9 mouse cellular contexts compared by ENCODE assay signal in genomic region chr14:64589571-64590547, GRCm38 (mm10).
DNase-seq lines count a peak whose midpoint lies in the region; ATAC-seq and TF ChIP-seq lines count a peak whose summit lies in the region.
"Had no signal": no experiment of that assay in that cellular context is flagged by ENCODE, and none has a peak within 500 bp of the region (broad histone marks: within the 10 kb centered on the region; RNA-seq: fewer than 3 reads in every experiment).

No protein-coding gene starts in this region.

- peak overlapping the region; percentile 96 for H3K9ac ChIP-seq in hindbrain, postnatal 0 days (replicated peaks; ENCODE audit: low read length)
- peak overlapping the region; percentile 100 for H3K9ac ChIP-seq in midbrain, embryonic 13.5 days (replicated peaks)

- peak; percentile 45 to 56 for DNase-seq in frontal cortex, postnatal 14 days (ENCODE audit: low spot score in 2 of 2)
- DNase-seq in right cerebral cortex, postnatal 14 days: peak; percentile 40
- no peak for DNase-seq in right cerebral cortex, postnatal 36 days (ENCODE audit: low spot score in 2 of 2)
- DNase-seq in hindbrain, postnatal 0 days (ENCODE audit: low spot score): peak; percentile 84
- no peak for DNase-seq in thymus, postnatal 25 days

- peaks cover 9% of the 10 kb centered on the region; the same call in 1 of the 2 replicates for H3K4me1 ChIP-seq in hindbrain, postnatal 0 days (ENCODE audit: insufficient read depth, low read length)
- peaks cover 57% of the 10 kb centered on the region for H3K4me1 ChIP-seq in midbrain, embryonic 13.5 days (replicated peaks)

- H3K27ac ChIP-seq in hindbrain, postnatal 0 days: peak overlapping the region; percentile 97
- H3K27ac ChIP-seq in midbrain, embryonic 13.5 days: peak overlapping the region; percentile 100

- no peaks in the 10 kb centered on the region for H3K27me3 ChIP-seq in hindbrain, postnatal 0 days (ENCODE audit: insufficient read depth, low read length)
- no peaks in the 10 kb centered on the region for H3K27me3 ChIP-seq in midbrain, embryonic 13.5 days

- peak overlapping the region; percentile 77 for H3K4me2 ChIP-seq in hindbrain, postnatal 0 days (ENCODE audit: low read depth, low read length)
- H3K4me2 ChIP-seq in midbrain, embryonic 13.5 days (replicated peaks): peak overlapping the region; percentile 98

- TF ChIP-seq CTCF in hindbrain, postnatal 0 days (IDR thresholded peaks at IDR 0.05; ENCODE audit: low read depth): no peak

- peak overlapping the region; percentile 71 for H3K4me3 ChIP-seq in hindbrain, postnatal 0 days (ENCODE audit: low read length)
- H3K4me3 ChIP-seq in midbrain, embryonic 13.5 days (replicated peaks): peak overlapping the region; percentile 91
- H3K4me3 ChIP-seq: erythroblast, embryonic 14.5 days had no signal

- ATAC-seq in frontal cortex, adult (ENCODE audit: low TSS enrichment): no peak
- peak; percentile 19 for ATAC-seq in hindbrain, postnatal 0 days
- ATAC-seq in midbrain, embryonic 13.5 days: peak; percentile 37
- no peak for ATAC-seq in megakaryocyte-erythroid progenitor cell, adult 5-6 weeks (replicated peaks; ENCODE audit: low FRiP score, low TSS enrichment, poor library complexity, severe bottlenecking)

- no peaks in the 10 kb centered on the region for H3K9me3 ChIP-seq in hindbrain, postnatal 0 days (ENCODE audit: low read length)
- no peaks in the 10 kb centered on the region for H3K9me3 ChIP-seq in midbrain, embryonic 13.5 days

- no peaks in the 10 kb centered on the region; the same call in 1 of the 2 replicates for H3K36me3 ChIP-seq in hindbrain, postnatal 0 days (ENCODE audit: insufficient read depth, low read length)
- H3K36me3 ChIP-seq in midbrain, embryonic 13.5 days: peaks cover 29% of the 10 kb centered on the region

- under 1% methylated on average over 41 of the region's 41 CpGs for WGBS in hindbrain, postnatal 0 days
- WGBS in midbrain, embryonic 13.5 days: under 1% methylated on average over 40 of the region's 41 CpGs

Comparison
In these comparisons a context has a peak if more than half of its experiments do, and no peak if none do; other contexts are left out.
1. DNase-seq: peak in frontal cortex, postnatal 14 days (2 of 2), right cerebral cortex, postnatal 14 days (single experiment) and hindbrain, postnatal 0 days (single experiment); none in right cerebral cortex, postnatal 36 days (0 of 2) and thymus, postnatal 25 days (single experiment).
2. ATAC-seq: peak in hindbrain, postnatal 0 days (single experiment) and midbrain, embryonic 13.5 days (single experiment); none in frontal cortex, adult (single experiment) and megakaryocyte-erythroid progenitor cell, adult 5-6 weeks (single experiment).